In the genomic region with DNA sequence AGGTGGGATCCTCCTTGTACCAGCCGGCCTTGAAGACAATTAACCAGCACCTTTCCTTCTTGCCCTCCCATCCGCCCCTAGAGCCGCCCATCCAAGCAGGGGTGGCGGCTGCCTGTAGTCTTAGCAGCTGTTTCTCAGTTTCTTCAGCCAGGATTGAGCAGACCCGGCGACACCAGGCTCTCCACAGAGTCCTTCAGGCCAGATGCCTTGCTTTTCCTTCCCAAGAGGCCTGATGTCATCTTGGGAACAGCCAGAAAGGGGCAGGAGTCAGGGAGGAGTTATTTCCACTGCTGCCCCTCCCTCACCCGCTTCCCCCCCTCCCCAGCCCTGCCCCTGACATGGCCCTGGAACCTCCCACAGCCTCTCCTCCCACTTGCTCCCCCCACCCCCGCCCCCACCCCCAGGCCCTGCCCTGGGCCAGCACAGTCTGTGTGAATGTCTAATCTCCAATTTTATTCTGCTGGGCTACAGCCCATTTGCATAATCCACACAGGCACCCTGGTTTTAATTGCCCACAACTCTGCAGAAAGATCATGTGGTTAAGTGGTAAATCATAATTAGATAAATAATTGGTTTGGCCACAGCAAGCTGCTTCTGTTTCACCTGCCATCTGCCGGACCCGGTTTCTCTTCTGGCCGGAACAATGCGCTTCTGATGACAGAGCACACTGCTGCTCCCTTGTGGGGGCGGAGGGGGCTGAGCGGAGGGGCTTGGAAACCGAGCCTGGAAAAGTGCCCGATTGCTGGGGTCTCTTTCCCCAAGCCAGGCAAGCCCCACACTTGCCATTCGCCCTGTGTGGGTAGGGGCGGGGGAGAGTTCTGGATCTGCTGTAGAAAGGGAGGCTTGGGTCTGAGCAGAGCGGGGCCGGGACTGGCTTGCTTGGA, we compare ENCODE assay signal across 8 mouse cellular contexts.
DNase-seq lines count a peak whose midpoint lies in the region; ATAC-seq lines count a peak whose summit lies in the region.

No protein-coding gene starts in this region.

- H3K9ac ChIP-seq in forebrain, embryonic 12.5 days: peak overlapping the region; percentile 26
- H3K9ac ChIP-seq in intestine, embryonic 14.5 days (ENCODE audit: low read length): no peak overlapping the region
- H3K9ac ChIP-seq in midbrain, embryonic 14.5 days (replicated peaks; ENCODE audit: low read length): peak overlapping the region; percentile 31; the same call in 1 of the 2 replicates

- no peaks in the 10 kb centered on the region for H3K36me3 ChIP-seq in forebrain, embryonic 12.5 days (replicated peaks)
- H3K36me3 ChIP-seq in intestine, embryonic 14.5 days (ENCODE audit: control insufficient read depth, insufficient read depth, low read length): no peaks in the 10 kb centered on the region
- no peaks in the 10 kb centered on the region for H3K36me3 ChIP-seq in midbrain, embryonic 14.5 days (ENCODE audit: control insufficient read depth, insufficient read depth, low read length)

- H3K4me3 ChIP-seq in forebrain, embryonic 12.5 days (replicated peaks): no peak overlapping the region
- H3K4me3 ChIP-seq in intestine, embryonic 14.5 days (ENCODE audit: low read depth, low read length): no peak overlapping the region
- no peak overlapping the region for H3K4me3 ChIP-seq in midbrain, embryonic 14.5 days (replicated peaks; ENCODE audit: low read depth, low read length)

- 4% methylated on average over 20 of the region's 20 CpGs for WGBS in forebrain, embryonic 12.5 days
- WGBS in intestine, embryonic 14.5 days: 27% methylated on average over 20 of the region's 20 CpGs
- 6% methylated on average over 20 of the region's 20 CpGs for WGBS in midbrain, embryonic 14.5 days

- H3K4me1 ChIP-seq in forebrain, embryonic 12.5 days: peaks cover 95% of the 10 kb centered on the region
- H3K4me1 ChIP-seq in intestine, embryonic 14.5 days (replicated peaks; ENCODE audit: control insufficient read depth, insufficient read depth, low read length): peaks cover 64% of the 10 kb centered on the region
- peaks cover 79% of the 10 kb centered on the region for H3K4me1 ChIP-seq in midbrain, embryonic 14.5 days (ENCODE audit: control insufficient read depth, insufficient read depth, low read length)

- peak overlapping the region; percentile 95 for H3K27ac ChIP-seq in forebrain, embryonic 12.5 days
- peak overlapping the region; percentile 27; the same call in 1 of the 2 replicates for H3K27ac ChIP-seq in intestine, embryonic 14.5 days (ENCODE audit: low read depth)
- H3K27ac ChIP-seq in midbrain, embryonic 14.5 days (replicated peaks; ENCODE audit: low read depth, low read length): peak overlapping the region; percentile 89

- peak; percentile 88 for ATAC-seq in forebrain, embryonic 12.5 days (ENCODE audit: low FRiP score)
- ATAC-seq in intestine, embryonic 14.5 days (replicated peaks; ENCODE audit: low FRiP score, low TSS enrichment, low read depth): peak; percentile 56
- peak; percentile 86 for ATAC-seq in midbrain, embryonic 14.5 days (ENCODE audit: low FRiP score, low TSS enrichment)
- ATAC-seq in activated CD4-positive, CD25-positive, alpha-beta regulatory T cell, adult 4 months: no peak

- H3K4me2 ChIP-seq in forebrain, embryonic 12.5 days: peak overlapping the region; percentile 42
- H3K4me2 ChIP-seq in intestine, embryonic 14.5 days (ENCODE audit: low read length): 0 out of 2 replicates have a peak overlapping the region, but pooled peaks have one; percentile 2
- H3K4me2 ChIP-seq in midbrain, embryonic 14.5 days (ENCODE audit: low read length): peak overlapping the region; percentile 35

- peaks cover 18% of the 10 kb centered on the region for H3K27me3 ChIP-seq in forebrain, embryonic 12.5 days
- no peaks in the 10 kb centered on the region for H3K27me3 ChIP-seq in intestine, embryonic 14.5 days (replicated peaks; ENCODE audit: control insufficient read depth, insufficient read depth, low read length)
- H3K27me3 ChIP-seq in midbrain, embryonic 14.5 days (ENCODE audit: control insufficient read depth, insufficient read depth, low read length): no peaks in the 10 kb centered on the region

- H3K9me3 ChIP-seq in forebrain, embryonic 12.5 days: no peaks in the 10 kb centered on the region
- H3K9me3 ChIP-seq in intestine, embryonic 14.5 days (ENCODE audit: control insufficient read depth, low read length): no peaks in the 10 kb centered on the region
- H3K9me3 ChIP-seq in midbrain, embryonic 14.5 days (ENCODE audit: control insufficient read depth, low read length): no peaks in the 10 kb centered on the region

- DNase-seq in ES-CJ7 (ENCODE audit: low read depth, low spot score) (peak; percentile 84), ZHBTc4 (ENCODE audit: low read depth, low spot score) (peak; percentile 83)
- no peak for DNase-seq in intestine, embryonic 14.5 days (ENCODE audit: low spot score)
- DNase-seq in midbrain, embryonic 14.5 days: peak; percentile 91
- DNase-seq in left cerebral cortex, adult 11 months (ENCODE audit: low spot score): no peak
- DNase-seq in testis, postnatal 14 days (ENCODE audit: low spot score): no peak

Comparison
In these comparisons a context has a peak if more than half of its experiments do, and no peak if none do; other contexts are left out.
1. DNase-seq: peak in ES-CJ7 (single experiment), ZHBTc4 (single experiment) and midbrain, embryonic 14.5 days (single experiment); none in intestine, embryonic 14.5 days (single experiment), left cerebral cortex, adult 11 months (single experiment) and testis, postnatal 14 days (single experiment).
2. H3K27ac ChIP-seq: peak in every context shown above with its lines; median percentile 95 in forebrain, embryonic 12.5 days; 89 in midbrain, embryonic 14.5 days; 27 in intestine, embryonic 14.5 days.
3. Peak in every context shown above with its lines, with median percentiles within 50 percentile points of each other: H3K4me2 ChIP-seq.